Mouse (Mus musculus): ENCODE results near the gene Zfp423.

DNA sequence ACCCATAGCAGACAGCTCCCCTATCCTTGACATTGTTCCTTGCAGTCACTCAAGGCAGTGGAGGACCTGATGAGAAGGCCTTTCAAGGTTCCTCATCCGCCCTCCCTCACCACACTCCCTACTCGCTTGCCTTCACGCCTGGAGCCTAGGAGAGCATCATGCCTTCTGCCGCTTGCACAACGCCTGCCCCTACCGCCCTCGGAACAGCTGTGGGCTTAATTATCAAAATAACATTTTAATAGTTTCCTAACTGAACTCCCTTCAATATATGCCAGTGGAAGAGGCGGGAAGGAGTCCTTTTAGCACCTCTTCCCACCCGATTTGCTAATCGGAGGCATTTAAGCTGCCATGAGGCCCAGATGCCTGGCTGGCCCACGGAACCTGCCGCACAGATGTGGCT is 228.3 kb downstream of the Zfp423 start:
- TF ChIP-seq GATA1 (IDR thresholded peaks at IDR 0.05; ENCODE audit: low read length) (no peak), TAL1 (IDR thresholded peaks at IDR 0.05; ENCODE audit: low read length) (no peak)
